Mouse (Mus musculus): ENCODE measurements at regions not wholly inside any gene's neighbourhood (a gene's known extent, or its start where the extent isn't known, plus 50 kb on each side); places are given as distances from the start of the nearest gene placed in this dataset.

GRCm38 (mm10) chr1:154008593-154009310 is 108.7 kb upstream of the Teddm2 start:
- Histone ChIP-seq H3K36me3 (ENCODE audit: insufficient read depth, low read length) (no peaks in the 10 kb centered on the region), H3K4me3 (ENCODE audit: low read length) (no peak overlapping the region), H3K9me3 (ENCODE audit: low read length) (no peaks in the 10 kb centered on the region), H3K4me1 (ENCODE audit: insufficient read depth, low read length) (no peaks in the 10 kb centered on the region), H3K9ac (replicated peaks; ENCODE audit: low read length) (no peak overlapping the region), H3K4me2 (replicated peaks; ENCODE audit: low read depth, low read length) (no peak overlapping the region), H3K27ac (ENCODE audit: low read length) (no peak overlapping the region), H3K27me3 (ENCODE audit: insufficient read depth, low read length) (no peaks in the 10 kb centered on the region)
- 90% methylated on average over 11 of the region's 11 CpGs for WGBS
- no peak for ATAC-seq (ENCODE audit: low FRiP score, low TSS enrichment)

GRCm38 (mm10) chr1:154010681-154011080 is 110.7 kb upstream of the Teddm2 start:
- no peak for ATAC-seq (ENCODE audit: low FRiP score, low TSS enrichment)
- Histone ChIP-seq H3K9me3 (ENCODE audit: low read length) (no peaks in the 10 kb centered on the region), H3K4me3 (ENCODE audit: low read length) (no peak overlapping the region), H3K4me1 (ENCODE audit: insufficient read depth, low read length) (no peaks in the 10 kb centered on the region), H3K27ac (ENCODE audit: low read length) (no peak overlapping the region), H3K27me3 (ENCODE audit: insufficient read depth, low read length) (no peaks in the 10 kb centered on the region), H3K9ac (replicated peaks; ENCODE audit: low read length) (no peak overlapping the region), H3K36me3 (ENCODE audit: insufficient read depth, low read length) (no peaks in the 10 kb centered on the region), H3K4me2 (replicated peaks; ENCODE audit: low read depth, low read length) (no peak overlapping the region)
- WGBS = 74% methylated on average over 4 of the region's 4 CpGs

- ATAC-seq (ENCODE audit: low FRiP score, low TSS enrichment) = no peak
- Histone ChIP-seq H3K9me3 (ENCODE audit: low read length) (no peaks in the 10 kb centered on the region), H3K4me3 (ENCODE audit: low read length) (no peak overlapping the region), H3K4me1 (ENCODE audit: insufficient read depth, low read length) (no peaks in the 10 kb centered on the region), H3K36me3 (ENCODE audit: insufficient read depth, low read length) (no peaks in the 10 kb centered on the region), H3K9ac (replicated peaks; ENCODE audit: low read length) (no peak overlapping the region), H3K4me2 (replicated peaks; ENCODE audit: low read depth, low read length) (no peak overlapping the region), H3K27me3 (ENCODE audit: insufficient read depth, low read length) (no peaks in the 10 kb centered on the region), H3K27ac (ENCODE audit: low read length) (no peak overlapping the region)
- 61% methylated on average over 2 of the region's 2 CpGs for WGBS
These were observed 116.5 kb upstream of the Teddm2 start for GRCm38 (mm10) chr1:154016516-154016915.

GRCm38 (mm10) chr1:154018241-154018640 is 118.2 kb upstream of the Teddm2 start:
- no peak for ATAC-seq (ENCODE audit: low FRiP score, low TSS enrichment)
- H3K4me3 ChIP-seq (ENCODE audit: low read length) = no peak overlapping the region
- no peak overlapping the region for H3K9ac ChIP-seq (replicated peaks; ENCODE audit: low read length)
- no peaks in the 10 kb centered on the region for H3K4me1 ChIP-seq (ENCODE audit: insufficient read depth, low read length)
- no peak overlapping the region for H3K27ac ChIP-seq (ENCODE audit: low read length)
- no peaks in the 10 kb centered on the region for H3K36me3 ChIP-seq (ENCODE audit: insufficient read depth, low read length)
- no peak overlapping the region for H3K4me2 ChIP-seq (replicated peaks; ENCODE audit: low read depth, low read length)
- WGBS = 81% methylated on average over 6 of the region's 6 CpGs
- H3K9me3 ChIP-seq (ENCODE audit: low read length) = no peaks in the 10 kb centered on the region
- H3K27me3 ChIP-seq (ENCODE audit: insufficient read depth, low read length) = no peaks in the 10 kb centered on the region

- H3K4me3 ChIP-seq (ENCODE audit: low read length) = no peak overlapping the region
- no peaks in the 10 kb centered on the region for H3K36me3 ChIP-seq (ENCODE audit: insufficient read depth, low read length)
- H3K9ac ChIP-seq (replicated peaks; ENCODE audit: low read length) = no peak overlapping the region
- H3K9me3 ChIP-seq (ENCODE audit: low read length) = no peaks in the 10 kb centered on the region
- no peak overlapping the region for H3K27ac ChIP-seq (ENCODE audit: low read length)
- WGBS = 64% methylated on average over 3 of the region's 3 CpGs
- ATAC-seq (ENCODE audit: low FRiP score, low TSS enrichment) = no peak
- H3K4me1 ChIP-seq (ENCODE audit: insufficient read depth, low read length) = no peaks in the 10 kb centered on the region
- no peaks in the 10 kb centered on the region for H3K27me3 ChIP-seq (ENCODE audit: insufficient read depth, low read length)
- no peak overlapping the region for H3K4me2 ChIP-seq (replicated peaks; ENCODE audit: low read depth, low read length)
These were observed 124.3 kb upstream of the Teddm2 start for GRCm38 (mm10) chr1:154024301-154024700.

- Histone ChIP-seq H3K9ac (replicated peaks; ENCODE audit: low read length) (no peak overlapping the region), H3K27ac (ENCODE audit: low read length) (no peak overlapping the region), H3K4me1 (ENCODE audit: insufficient read depth, low read length) (no peaks in the 10 kb centered on the region), H3K36me3 (ENCODE audit: insufficient read depth, low read length) (no peaks in the 10 kb centered on the region), H3K27me3 (ENCODE audit: insufficient read depth, low read length) (no peaks in the 10 kb centered on the region), H3K4me3 (ENCODE audit: low read length) (no peak overlapping the region), H3K4me2 (replicated peaks; ENCODE audit: low read depth, low read length) (no peak overlapping the region), H3K9me3 (ENCODE audit: low read length) (no peaks in the 10 kb centered on the region)
- ATAC-seq (ENCODE audit: low FRiP score, low TSS enrichment) = no peak
- 81% methylated on average over 4 of the region's 4 CpGs for WGBS
These were observed 127.3 kb upstream of the Teddm2 start for GRCm38 (mm10) chr1:154027303-154027702.

GRCm38 (mm10) chr1:154029826-154030225 is 129.8 kb upstream of the Teddm2 start:
- no peak overlapping the region for H3K9ac ChIP-seq (replicated peaks; ENCODE audit: low read length)
- H3K27ac ChIP-seq (ENCODE audit: low read length) = no peak overlapping the region
- no peak overlapping the region for H3K4me2 ChIP-seq (replicated peaks; ENCODE audit: low read depth, low read length)
- no peaks in the 10 kb centered on the region for H3K36me3 ChIP-seq (ENCODE audit: insufficient read depth, low read length)
- 76% methylated on average over 3 of the region's 3 CpGs for WGBS
- H3K27me3 ChIP-seq (ENCODE audit: insufficient read depth, low read length) = no peaks in the 10 kb centered on the region
- no peak overlapping the region for H3K4me3 ChIP-seq (ENCODE audit: low read length)
- H3K9me3 ChIP-seq (ENCODE audit: low read length) = no peaks in the 10 kb centered on the region
- ATAC-seq (ENCODE audit: low FRiP score, low TSS enrichment) = no peak
- peaks cover 5% of the 10 kb centered on the region; the same call in 1 of the 2 replicates for H3K4me1 ChIP-seq (ENCODE audit: insufficient read depth, low read length)

- peak; percentile 25; the same call in 1 of the 2 replicates for ATAC-seq (ENCODE audit: low FRiP score, low TSS enrichment)
- Histone ChIP-seq H3K9me3 (ENCODE audit: low read length) (0 out of 2 replicates have a peak, but pooled peaks cover 4% of the 10 kb centered on the region), H3K4me3 (ENCODE audit: low read length) (no peak overlapping the region; the same call in 1 of the 2 replicates), H3K9ac (replicated peaks; ENCODE audit: low read length) (no peak overlapping the region), H3K36me3 (ENCODE audit: insufficient read depth, low read length) (no peaks in the 10 kb centered on the region), H3K27ac (ENCODE audit: low read length) (no peak overlapping the region), H3K27me3 (ENCODE audit: insufficient read depth, low read length) (no peaks in the 10 kb centered on the region), H3K4me2 (replicated peaks; ENCODE audit: low read depth, low read length) (peak overlapping the region; percentile 40), H3K4me1 (ENCODE audit: insufficient read depth, low read length) (peaks cover 5% of the 10 kb centered on the region; the same call in 1 of the 2 replicates)
- 16% methylated on average over 14 of the region's 14 CpGs for WGBS
These were observed 132.7 kb upstream of the Teddm2 start for GRCm38 (mm10) chr1:154032669-154033099.

- H3K27me3 ChIP-seq (ENCODE audit: insufficient read depth, low read length) = no peaks in the 10 kb centered on the region
- ATAC-seq (ENCODE audit: low FRiP score, low TSS enrichment) = peak; percentile 60; the same call in 1 of the 2 replicates
- H3K27ac ChIP-seq (ENCODE audit: low read length) = no peak overlapping the region
- no peaks in the 10 kb centered on the region for H3K36me3 ChIP-seq (ENCODE audit: insufficient read depth, low read length)
- H3K4me1 ChIP-seq (ENCODE audit: insufficient read depth, low read length) = peaks cover 5% of the 10 kb centered on the region; the same call in 1 of the 2 replicates
- no peak overlapping the region for H3K9ac ChIP-seq (replicated peaks; ENCODE audit: low read length)
- H3K4me2 ChIP-seq (replicated peaks; ENCODE audit: low read depth, low read length) = no peak overlapping the region
- 0 out of 2 replicates have a peak, but pooled peaks cover 4% of the 10 kb centered on the region for H3K9me3 ChIP-seq (ENCODE audit: low read length)
- no peak overlapping the region for H3K4me3 ChIP-seq (ENCODE audit: low read length)
- WGBS = 63% methylated on average over 13 of the region's 13 CpGs
These were observed 134.1 kb upstream of the Teddm2 start for GRCm38 (mm10) chr1:154033958-154034606.

- H3K27ac ChIP-seq (ENCODE audit: low read length) = no peak overlapping the region
- no peaks in the 10 kb centered on the region for H3K27me3 ChIP-seq (ENCODE audit: insufficient read depth, low read length)
- no peak overlapping the region for H3K4me2 ChIP-seq (replicated peaks; ENCODE audit: low read depth, low read length)
- H3K4me1 ChIP-seq (ENCODE audit: insufficient read depth, low read length) = peaks cover 5% of the 10 kb centered on the region; the same call in 1 of the 2 replicates
- H3K9me3 ChIP-seq (ENCODE audit: low read length) = 0 out of 2 replicates have a peak, but pooled peaks cover 4% of the 10 kb centered on the region
- no peak for ATAC-seq (ENCODE audit: low FRiP score, low TSS enrichment)
- H3K9ac ChIP-seq (replicated peaks; ENCODE audit: low read length) = no peak overlapping the region
- no peak overlapping the region for H3K4me3 ChIP-seq (ENCODE audit: low read length)
- 65% methylated on average over 4 of the region's 4 CpGs for WGBS
- H3K36me3 ChIP-seq (ENCODE audit: insufficient read depth, low read length) = no peaks in the 10 kb centered on the region
These were observed 136.8 kb upstream of the Teddm2 start for GRCm38 (mm10) chr1:154036729-154037270.

All from kidney, embryonic 16.5 days (tissue).